Comparison of ENCODE assay signal across 16 mouse cellular contexts in the genomic region with DNA sequence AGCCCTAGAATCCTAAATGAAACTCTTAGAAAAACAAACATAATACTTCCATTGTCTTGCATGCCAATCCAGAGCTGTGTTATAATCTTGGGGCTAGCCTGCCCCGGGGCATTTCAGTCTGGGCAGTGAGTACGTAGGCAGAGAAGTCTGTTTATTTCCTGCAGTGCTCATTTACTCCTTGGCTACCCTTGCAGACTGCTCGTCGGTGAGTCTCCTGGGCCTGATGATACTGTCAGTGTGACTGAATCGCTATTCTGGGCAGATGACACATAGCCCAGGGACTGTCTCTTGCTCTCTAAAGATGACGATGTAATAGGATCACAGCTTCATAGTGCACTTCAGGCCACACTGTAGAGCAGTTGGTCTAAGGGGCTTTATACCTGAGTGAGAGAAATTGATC. TPM values are rescaled to one million over a fixed set of nuclear protein-coding genes. Genes with fewer than 3 reads are reported as not detected.
DNase-seq lines count a peak whose midpoint lies in the region; TF ChIP-seq lines count a peak whose summit lies in the region.
"Had no signal": no experiment of that assay in that cellular context is flagged by ENCODE, and none has a peak within 500 bp of the region (broad histone marks: within the 10 kb centered on the region; RNA-seq: fewer than 3 reads in every experiment).

No protein-coding gene starts in this region.

- no peak for TF ChIP-seq POLR2A in kidney, adult 2 months (IDR thresholded peaks at IDR 0.05; ENCODE audit: low read depth, low read length)

- WGBS in kidney, adult 2 months: 45% methylated on average over 6 of the region's 6 CpGs

- TF ChIP-seq CTCF in kidney, adult 2 months (conservative IDR thresholded peaks at IDR 0.05; ENCODE audit: insufficient read depth, insufficient read length, low read depth, low read length): no peak

- H3K36me3 ChIP-seq in kidney, adult 2 months (ENCODE audit: control insufficient read depth, insufficient read depth, low read length): no peaks in the 10 kb centered on the region
- H3K36me3 ChIP-seq: limb, embryonic 10.5 days; neural tube, embryonic 15.5 days; stomach, embryonic 15.5 days had no signal

- intact Hi-C loops in left cerebral cortex, postnatal 10 days (cut with DNase I): no loop called here

- no peak overlapping the region for H3K27ac ChIP-seq in kidney, adult 2 months (ENCODE audit: insufficient read depth, low read depth, low read length)
- H3K27ac ChIP-seq: limb, embryonic 10.5 days; macrophage; neural tube, embryonic 15.5 days; stomach, embryonic 15.5 days had no signal

- H3K4me1 ChIP-seq in kidney, adult 2 months (ENCODE audit: control insufficient read depth, insufficient read depth, low read length): no peaks in the 10 kb centered on the region; the same call in 1 of the 2 replicates
- H3K4me1 ChIP-seq: limb, embryonic 10.5 days; neural tube, embryonic 15.5 days; stomach, embryonic 15.5 days had no signal

- H3K4me3 ChIP-seq in kidney, adult 2 months (ENCODE audit: insufficient read depth, low read depth, low read length): no peak overlapping the region
- H3K4me3 ChIP-seq: limb, embryonic 10.5 days; neural tube, embryonic 15.5 days; stomach, embryonic 15.5 days had no signal

- peak; percentile 86 for DNase-seq in gastrocnemius, adult 18-20 months (ENCODE audit: low spot score)
- no peak for DNase-seq in gastrocnemius, postnatal 4 days (ENCODE audit: low spot score in 2 of 2)
- DNase-seq in retina, postnatal 1 day: peak; percentile 41
- DNase-seq in retina, embryonic 14.5 days (ENCODE audit: low spot score): no peak
- DNase-seq in brain, adult 2 months (ENCODE audit: low read depth, low spot score): peak; percentile 58
- no peak for DNase-seq in kidney, adult 2 months
- no peak for DNase-seq in left cerebral cortex, postnatal 10 days (ENCODE audit: extremely low spot score in 1 of 2, low spot score in 2 of 2)
- DNase-seq: kidney, postnatal 10 days; layer of hippocampus, adult 9-11 months; thymus, postnatal 36 days had no signal

- no peaks in the 10 kb centered on the region for H3K27me3 ChIP-seq in kidney, adult 2 months (replicated peaks; ENCODE audit: control insufficient read depth, insufficient read depth, low read length)
- H3K27me3 ChIP-seq: neural tube, embryonic 15.5 days; stomach, embryonic 15.5 days had no signal

RNA-seq across cellular contexts. Expression of gene Acoxl, which starts 56.2 kb away (rescaled TPM):
- under 1 TPM in 1 of 2 experiments, not detected in 1; 0.39 TPM for total RNA-seq in gastrocnemius, adult 18-20 months (2021)
- under 1 TPM; 0.21 to 0.47 TPM for total RNA-seq in gastrocnemius, postnatal 4 days (2021)
- 0.04 TPM in 1 of 2 replicates, not detected in the other for polyA plus RNA-seq in kidney, adult 2 months (2012; rRNA removed)
- total RNA-seq in left cerebral cortex, postnatal 10 days (2021): not detected
- total RNA-seq: common myeloid progenitor, adult 5-6 weeks had no signal
- polyA plus RNA-seq: forebrain, embryonic 16.5 days; macrophage had no signal

Comparison
In these comparisons a context has a peak if more than half of its experiments do, and no peak if none do; other contexts are left out.
1. DNase-seq: peak in gastrocnemius, adult 18-20 months (single experiment), retina, postnatal 1 day (single experiment) and brain, adult 2 months (single experiment); none in gastrocnemius, postnatal 4 days (0 of 2), retina, embryonic 14.5 days (single experiment), kidney, adult 2 months (single experiment) and left cerebral cortex, postnatal 10 days (0 of 2).